Mouse (Mus musculus) adrenal gland, postnatal 10 days (tissue): Measurements from ENCODE around the gene Tial1. TPM values are rescaled to one million over a fixed set of nuclear protein-coding genes. Genes with fewer than 3 reads are reported as not detected.

Experiments
- DNase-seq: peaks from one replicate; pipeline ENCODE4 v3.0.0; 2021; ENCODE audit warnings: mixed read lengths
- long read RNA-seq, 2 experiments: library from polyadenylated mRNA; stranded (forward); transcript quantifications; one replicate each; pipeline ENCODE4 v2.0.0; 2021
- total RNA-seq, 2 experiments: library from RNA; stranded (reverse); gene quantifications; 2 replicates each; pipeline ENCODE4 v1.2.3; 2021

Tial1 gene
- 10 to 100 TPM; 77.5 to 92.0 TPM for total RNA-seq
- long read RNA-seq, experiment 1, transcript Tial1-201 (12 exons, 1,580 nt): major isoform, 17 of 29 reads
- long read RNA-seq, experiment 1, partial matches to known transcripts: 6 of 29 reads
- long read RNA-seq, experiment 1, other reads (novel, unspliced or antisense): 4 of 29 reads
- long read RNA-seq, experiment 2, full-length matches to known transcripts: 9 of 20 reads
- long read RNA-seq, experiment 2, partial matches to known transcripts: 7 of 20 reads
- long read RNA-seq, experiment 2, other reads (novel, unspliced or antisense): 4 of 20 reads

GRCm38 (mm10) chr7:128461285-128462215 is at the start of gene Tial1:
Gene Tial1 (minus strand): TSS chr7:128461717.
- DNase-seq: peak; percentile 98

- DNase-seq: no peak
Measured at GRCm38 (mm10) chr7:128504091-128504490, 42.6 kb upstream of the Tial1 start.

GRCm38 (mm10) chr7:128499801-128500200 is 38.3 kb upstream of the Tial1 start:
- DNase-seq: peak; percentile 70

GRCm38 (mm10) chr7:128494546-128494945 is 33.0 kb upstream of the Tial1 start:
- no peak for DNase-seq

GRCm38 (mm10) chr7:128488986-128489385 is 27.5 kb upstream of the Tial1 start:
- DNase-seq: no peak

- DNase-seq: peak; percentile 88
Measured at GRCm38 (mm10) chr7:128474322-128474721, 12.8 kb upstream of the Tial1 start.

- no peak for DNase-seq
Measured at GRCm38 (mm10) chr7:128462406-128462805, 889 bp upstream of the Tial1 start.

GRCm38 (mm10) chr7:128460865-128461228 is 670 bp downstream of the Tial1 start:
- peak; percentile 51 for DNase-seq

- DNase-seq: peak; percentile 56
Measured at GRCm38 (mm10) chr7:128460131-128460864, 1.2 kb downstream of the Tial1 start.

GRCm38 (mm10) chr7:128459791-128460130 is 1.8 kb downstream of the Tial1 start:
- no peak for DNase-seq

- DNase-seq: no peak
Measured at GRCm38 (mm10) chr7:128458011-128458410, 3.5 kb downstream of the Tial1 start.

- no peak for DNase-seq
Measured at GRCm38 (mm10) chr7:128452731-128453130, 8.8 kb downstream of the Tial1 start.

GRCm38 (mm10) chr7:128440584-128440983 is 20.9 kb downstream of the Tial1 start:
- no peak for DNase-seq

- DNase-seq: no peak
Measured at GRCm38 (mm10) chr7:128439251-128439650, 22.3 kb downstream of the Tial1 start.

- no peak for DNase-seq
Measured at GRCm38 (mm10) chr7:128438131-128438530, 23.4 kb downstream of the Tial1 start.

- DNase-seq: no peak
Measured at GRCm38 (mm10) chr7:128433213-128433612, 28.3 kb downstream of the Tial1 start.

GRCm38 (mm10) chr7:128432574-128432973 is 28.9 kb downstream of the Tial1 start:
- no peak for DNase-seq

- DNase-seq: no peak
Measured at GRCm38 (mm10) chr7:128422491-128422890, 39.0 kb downstream of the Tial1 start.

- DNase-seq: no peak
Measured at GRCm38 (mm10) chr7:128421701-128422100, 39.8 kb downstream of the Tial1 start.

- no peak for DNase-seq
Measured at GRCm38 (mm10) chr7:128419690-128420089, 41.8 kb downstream of the Tial1 start.

- peak; percentile 78 for DNase-seq
Measured at GRCm38 (mm10) chr7:128417930-128418779, 43.4 kb downstream of the Tial1 start, which contains the start of gene Rgs10. Gene Rgs10 (minus strand): TSS chr7:128418758.
